Mouse (Mus musculus): ENCODE measurements around the gene Fam83f.

Gene Fam83f

GRCm38 (mm10) chr15:80744667-80745422 is 73.2 kb downstream of the Fam83f start:
- DNase-seq = no peak

GRCm38 (mm10) chr15:80748979-80749378 is 77.3 kb downstream of the Fam83f start:
- no peak for DNase-seq

All from thymus, postnatal 25 days (tissue).